Mouse (Mus musculus): ENCODE results near the gene Pus3.

DNA sequence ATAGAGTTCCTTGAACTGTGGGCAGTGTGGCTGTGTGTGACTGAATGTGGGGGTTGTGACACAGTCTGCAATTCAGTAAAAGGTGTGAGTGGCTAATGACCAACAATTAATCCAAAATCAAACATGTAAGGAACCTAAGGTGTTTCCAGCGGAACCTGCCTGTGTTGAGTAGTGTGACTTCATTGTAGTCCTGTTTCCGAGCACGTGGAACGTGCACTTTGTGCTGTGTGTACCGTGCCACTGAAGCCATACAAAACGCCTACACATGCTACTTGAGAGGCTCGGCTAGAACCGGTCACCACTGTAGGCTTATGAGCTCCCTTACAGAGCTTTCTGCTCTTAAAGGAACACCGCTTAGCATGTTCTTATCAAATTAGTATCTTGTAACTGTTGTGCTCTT lies 9.9 kb upstream of the Pus3 start:
- TF ChIP-seq POLR2A (IDR thresholded peaks at IDR 0.05; ENCODE audit: low read depth, low read length) (no peak), CTCF (IDR thresholded peaks at IDR 0.05; ENCODE audit: borderline replicate concordance, insufficient read depth, low read length) (no peak)
